ENCODE assay signal across 8 mouse cellular contexts in the genomic region with DNA sequence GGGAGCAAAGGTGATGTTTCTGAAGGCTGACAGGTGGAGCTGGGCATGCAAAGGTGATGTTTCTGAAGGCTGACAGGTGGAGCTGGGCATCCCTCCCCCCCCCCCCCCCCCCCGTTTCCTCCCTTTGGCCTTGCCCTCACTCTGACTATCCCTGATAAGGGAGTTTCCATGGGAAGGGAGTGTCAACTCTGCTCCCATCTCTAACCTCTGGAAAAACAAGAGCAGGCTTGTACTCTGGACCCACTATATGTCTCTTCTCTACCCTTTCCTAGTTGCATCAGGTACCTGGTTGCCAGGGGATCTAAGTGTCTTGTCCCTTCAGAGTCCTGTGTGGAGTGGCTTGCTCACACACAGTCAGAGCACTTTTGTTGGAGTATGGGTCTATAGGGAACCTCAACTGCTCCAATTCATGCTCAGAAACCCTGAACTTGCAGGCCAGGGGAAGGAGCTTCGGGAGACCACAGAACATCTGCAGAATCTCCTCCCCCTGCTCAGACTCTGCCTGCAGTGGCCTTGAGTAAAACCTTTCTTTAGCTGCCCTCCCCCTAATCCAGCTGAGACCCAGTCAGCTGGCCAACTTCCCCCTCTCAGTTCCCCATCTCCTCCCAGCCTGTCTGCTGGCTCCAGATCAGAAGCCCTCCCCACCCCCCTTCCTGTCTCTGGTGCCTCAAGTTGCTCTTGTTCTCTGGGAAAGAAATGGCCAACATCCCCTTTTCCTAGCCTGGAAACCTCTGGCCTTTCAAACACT. TPM values are rescaled to one million over a fixed set of nuclear protein-coding genes. Genes with fewer than 3 reads are reported as not detected.
DNase-seq lines count a peak whose midpoint lies in the region; ATAC-seq and TF ChIP-seq lines count a peak whose summit lies in the region.

No protein-coding gene starts in this region.

- no peaks in the 10 kb centered on the region for H3K27me3 ChIP-seq in intestine, postnatal 0 days (replicated peaks; ENCODE audit: control insufficient read depth, insufficient read depth, low read length)
- H3K27me3 ChIP-seq in liver, embryonic 14.5 days (ENCODE audit: control insufficient read depth, insufficient read depth, low read length), result no peaks in the 10 kb centered on the region

- 0 out of 2 replicates have a peak, but pooled peaks cover 5% of the 10 kb centered on the region for H3K4me1 ChIP-seq in intestine, postnatal 0 days (replicated peaks; ENCODE audit: control insufficient read depth, insufficient read depth, low read length)
- H3K4me1 ChIP-seq in liver, embryonic 14.5 days (replicated peaks; ENCODE audit: control insufficient read depth in 2 of 2, insufficient read depth in 2 of 2, low read length in 1 of 2), result peaks cover 0 to 28% of the 10 kb centered on the region in 2 experiments; a peak in 2 of 4 replicates

- peak; percentile 55 to 70 for DNase-seq in layer of hippocampus, postnatal 10 days (ENCODE audit: low spot score in 2 of 2)
- no peak for DNase-seq in layer of hippocampus, adult 18-20 months (ENCODE audit: low spot score in 2 of 2)
- DNase-seq in cerebellum, postnatal 14 days, result peak; percentile 38 to 57
- peak; percentile 62 to 85 for DNase-seq in heart, adult 18-20 months
- no peak for DNase-seq in liver, embryonic 14.5 days (ENCODE audit: low read depth in 3 of 3, low spot score in 3 of 3)
- peak; percentile 26 for DNase-seq in naive thymus-derived CD4-positive, alpha-beta T cell, adult 2 months (ENCODE audit: low read depth)
- DNase-seq in thymus, postnatal 0 days (ENCODE audit: low spot score), result peak; percentile 22

- H3K9ac ChIP-seq in intestine, postnatal 0 days (ENCODE audit: low read depth, low read length), result peak overlapping the region; percentile 88; the same call in 1 of the 2 replicates
- H3K9ac ChIP-seq in liver, embryonic 14.5 days (replicated peaks), result no peak overlapping the region

- TF ChIP-seq EP300 in liver, embryonic 14.5 days (IDR thresholded peaks at IDR 0.05; ENCODE audit: low read depth), result no peak

- TF ChIP-seq CTCF in intestine, postnatal 0 days (IDR thresholded peaks at IDR 0.05; ENCODE audit: low read depth), result no peak
- no peak for TF ChIP-seq CTCF in liver, embryonic 14.5 days (IDR thresholded peaks at IDR 0.05; ENCODE audit: low read depth)

- H3K4me2 ChIP-seq in intestine, postnatal 0 days (replicated peaks; ENCODE audit: low read depth), result peak overlapping the region; percentile 97
- H3K4me2 ChIP-seq in liver, embryonic 14.5 days (ENCODE audit: low read depth), result peak overlapping the region; percentile 70

- H3K9me3 ChIP-seq in intestine, postnatal 0 days (ENCODE audit: control insufficient read depth), result no peaks in the 10 kb centered on the region
- no peaks in the 10 kb centered on the region for H3K9me3 ChIP-seq in liver, embryonic 14.5 days (ENCODE audit: control insufficient read depth, low read length)

- peak overlapping the region; percentile 83 for H3K4me3 ChIP-seq in intestine, postnatal 0 days (ENCODE audit: low read depth, low read length)
- H3K4me3 ChIP-seq in liver, embryonic 14.5 days (ENCODE audit: insufficient read depth in 1 of 2, low read depth in 2 of 2, low read length in 2 of 2), result peak overlapping the region; percentile 52 to 62; a peak in 3 of 4 replicates

- 0% methylated on average over 1 of the region's 2 CpGs for WGBS in intestine, postnatal 0 days
- WGBS in liver, embryonic 14.5 days (ENCODE audit: insufficient replicate concordance), result 0% methylated on average over 2 of the region's 2 CpGs

- H3K27ac ChIP-seq in intestine, postnatal 0 days (ENCODE audit: low read depth, low read length), result peak overlapping the region; percentile 98; the same call in 1 of the 2 replicates
- H3K27ac ChIP-seq in liver, embryonic 14.5 days, result no peak overlapping the region

- ATAC-seq in intestine, postnatal 0 days, result peak; percentile 55
- no peak for ATAC-seq in liver, embryonic 14.5 days (ENCODE audit: insufficient read depth)

- H3K36me3 ChIP-seq in intestine, postnatal 0 days (ENCODE audit: control insufficient read depth, insufficient read depth), result peaks cover 21% of the 10 kb centered on the region
- no peaks in the 10 kb centered on the region for H3K36me3 ChIP-seq in liver, embryonic 14.5 days (replicated peaks; ENCODE audit: control insufficient read depth, insufficient read depth, low read depth)

RNA-seq across cellular contexts. Expression of gene Tmem86a, which starts 1.2 kb away (rescaled TPM):
- total RNA-seq in layer of hippocampus, postnatal 10 days (2021), result 10 to 100 TPM; 14.7 to 15.5 TPM
- total RNA-seq in layer of hippocampus, adult 18-20 months (2021), result 10 to 100 TPM in 1 of 2 experiments, 1 to 10 TPM in 1; 9.4 to 11.7 TPM
- total RNA-seq in heart, adult 18-20 months (2021), result 10 to 100 TPM; 19.7 to 20.8 TPM
- polyA plus RNA-seq in intestine, postnatal 0 days (2015; fragmentation: Nextera tagmentation; extraction: Ambion mirVana), result 43.8 and 48.0 TPM in 2 replicates
- polyA plus RNA-seq in liver, embryonic 14.5 days (2012; rRNA removed), result 12.6 and 14.8 TPM in 2 replicates
- 16.6 and 16.9 TPM in 2 replicates for polyA plus RNA-seq in liver, embryonic 14.5 days (2014; fragmentation: Nextera tagmentation; extraction: Ambion mirVana)
- polyA plus RNA-seq in thymus, postnatal 0 days (2015; fragmentation: Nextera tagmentation; extraction: Ambion mirVana), result 20.5 and 21.3 TPM in 2 replicates

RNA-seq across cellular contexts. Expression of gene Spty2d1, which starts 43.4 kb away (rescaled TPM):
- total RNA-seq in layer of hippocampus, postnatal 10 days (2021), result 10 to 100 TPM; 11.0 TPM
- total RNA-seq in layer of hippocampus, adult 18-20 months (2021), result 10 to 100 TPM; 18.7 to 20.4 TPM
- 1 to 10 TPM; 7.4 to 7.7 TPM for total RNA-seq in heart, adult 18-20 months (2021)
- polyA plus RNA-seq in intestine, postnatal 0 days (2015; fragmentation: Nextera tagmentation; extraction: Ambion mirVana), result 8.0 and 10.3 TPM in 2 replicates
- polyA plus RNA-seq in liver, embryonic 14.5 days (2012; rRNA removed), result 3.5 and 5.9 TPM in 2 replicates
- polyA plus RNA-seq in liver, embryonic 14.5 days (2014; fragmentation: Nextera tagmentation; extraction: Ambion mirVana), result 10.1 and 10.4 TPM in 2 replicates
- polyA plus RNA-seq in thymus, postnatal 0 days (2015; fragmentation: Nextera tagmentation; extraction: Ambion mirVana), result 14.7 and 15.1 TPM in 2 replicates

Comparison
In these comparisons a context has a peak if more than half of its experiments do, and no peak if none do; other contexts are left out.
1. DNase-seq: peak in layer of hippocampus, postnatal 10 days (2 of 2), cerebellum, postnatal 14 days (2 of 2), heart, adult 18-20 months (2 of 2), naive thymus-derived CD4-positive, alpha-beta T cell, adult 2 months (single experiment) and thymus, postnatal 0 days (single experiment); none in layer of hippocampus, adult 18-20 months (0 of 2) and liver, embryonic 14.5 days (0 of 3).